Mouse (Mus musculus) neural tube, embryonic 11.5 days (tissue): ENCODE data around the gene Hist1h2ag. TPM values are rescaled to one million over a fixed set of nuclear protein-coding genes. Genes with fewer than 3 reads are reported as not detected.

Experiments used
- ATAC-seq: fragments of 200-750 bp; cut with Nextera tagmentation; 2 replicates; pipeline ENCODE4 v1.8.0; 2017; ENCODE audit warnings: moderate number of reproducible peaks, mild to moderate bottlenecking, moderate TSS enrichment, moderate library complexity; ENCODE audit not compliant: insufficient read depth, low FRiP score, low TSS enrichment
- DNase-seq: peaks from one replicate; pipeline ENCODE4 v3.0.0-alpha.2; 2015; ENCODE audit warnings: low spot score
- H3K27ac ChIP-seq: fragments of 300-500 bp; sonication (generic); 2 replicates; pipeline ENCODE4 v1.5.1; 2014; ENCODE audit warnings: low read depth, mild to moderate bottlenecking, low read length
- H3K27me3 ChIP-seq: fragments of 300-500 bp; sonication (generic); 2 replicates; pipeline ENCODE4 v1.6.1; 2014; ENCODE audit warnings: mild to moderate bottlenecking, low read length, mixed read lengths; ENCODE audit not compliant: control insufficient read depth, insufficient read depth
- H3K36me3 ChIP-seq: fragments of 300-500 bp; sonication (generic); 2 replicates; pipeline ENCODE4 v1.6.1; 2014; ENCODE audit warnings: mild to moderate bottlenecking, low read length, moderate library complexity, mixed read lengths; ENCODE audit not compliant: control insufficient read depth, insufficient read depth
- H3K4me1 ChIP-seq: fragments of 300-500 bp; sonication (generic); 2 replicates; pipeline ENCODE4 v1.6.1; 2014; ENCODE audit warnings: low read length, mixed read lengths; ENCODE audit not compliant: control insufficient read depth, insufficient read depth
- H3K4me2 ChIP-seq: fragments of 300-500 bp; sonication (generic); 2 replicates; pipeline ENCODE4 v1.6.1; 2014; ENCODE audit warnings: low read depth, mild to moderate bottlenecking, moderate library complexity
- H3K4me3 ChIP-seq: fragments of 300-500 bp; sonication (generic); 2 replicates; pipeline ENCODE4 v1.5.1; 2014; ENCODE audit warnings: low read depth, low read length
- H3K9ac ChIP-seq: fragments of 300-500 bp; sonication (generic); 2 replicates; pipeline ENCODE4 v1.6.1; 2014; ENCODE audit warnings: mild to moderate bottlenecking, low read length
- H3K9me3 ChIP-seq: fragments of 300-500 bp; sonication (generic); 2 replicates; pipeline ENCODE4 v1.6.1; 2016; ENCODE audit warnings: low read length; ENCODE audit not compliant: control insufficient read depth
- WGBS: fragments of 180-500 bp; shearing (Covaris S2); extraction: QIAGEN DNeasy Blood & Tissue Kit; methylation state at CpG from one replicate; pipeline ENCODE4 v1.1.7; 2014; 5-methylcytosine and 5-hydroxymethylcytosine counted together
- microRNA-seq: library from miRNA; unstranded; fragments of <30 nt; microRNA quantifications from one replicate; pipeline ENCODE4, GENCODE M21; 2016
- polyA plus RNA-seq: library from polyadenylated mRNA; unstranded; fragments of >200 nt; fragmentation: Nextera tagmentation; extraction: Ambion mirVana; gene quantifications from 2 replicates; pipeline ENCODE4 v1.2.1, GENCODE M21; 2014

Gene Hist1h2ag
- polyA plus RNA-seq, 1 experiment from 2014 or later: 51.6 TPM

DNA sequence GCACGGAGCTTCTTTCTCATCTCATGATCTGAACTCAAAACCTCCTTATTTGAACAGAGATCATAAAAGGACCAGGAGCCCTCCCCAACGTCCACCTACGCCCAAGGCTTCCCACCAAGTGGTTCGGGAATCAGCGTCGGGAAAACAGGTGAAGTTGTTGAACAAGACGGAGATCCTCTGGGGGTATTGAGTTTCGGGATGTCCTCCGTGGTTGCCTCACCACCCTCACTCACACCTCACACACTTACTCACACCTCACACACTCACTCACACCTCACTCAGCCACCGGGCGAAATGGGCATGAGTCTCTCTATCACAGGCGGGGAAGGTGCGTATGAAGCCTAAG is 45.9 kb downstream of the Hist1h2ag start:
- H3K27ac ChIP-seq: no peak overlapping the region
- peak overlapping the region; percentile 27 for H3K4me3 ChIP-seq
- H3K27me3 ChIP-seq: peaks cover 66% of the 10 kb centered on the region
- H3K9me3 ChIP-seq: no peaks in the 10 kb centered on the region
- DNase-seq (no peak), ATAC-seq (no peak)
- WGBS: under 1% methylated on average over 13 of the region's 13 CpGs
- 0 out of 2 replicates have a peak, but pooled peaks cover 7% of the 10 kb centered on the region for H3K4me1 ChIP-seq
- H3K9ac ChIP-seq: no peak overlapping the region
- no peaks in the 10 kb centered on the region for H3K36me3 ChIP-seq
- peak overlapping the region; percentile 49 for H3K4me2 ChIP-seq

- ATAC-seq: no peak; the same call in 1 of the 2 replicates
These were observed 46.5 kb downstream of the Hist1h2ag start for GRCm38 (mm10) chr13:21996101-21996839.

DNA sequence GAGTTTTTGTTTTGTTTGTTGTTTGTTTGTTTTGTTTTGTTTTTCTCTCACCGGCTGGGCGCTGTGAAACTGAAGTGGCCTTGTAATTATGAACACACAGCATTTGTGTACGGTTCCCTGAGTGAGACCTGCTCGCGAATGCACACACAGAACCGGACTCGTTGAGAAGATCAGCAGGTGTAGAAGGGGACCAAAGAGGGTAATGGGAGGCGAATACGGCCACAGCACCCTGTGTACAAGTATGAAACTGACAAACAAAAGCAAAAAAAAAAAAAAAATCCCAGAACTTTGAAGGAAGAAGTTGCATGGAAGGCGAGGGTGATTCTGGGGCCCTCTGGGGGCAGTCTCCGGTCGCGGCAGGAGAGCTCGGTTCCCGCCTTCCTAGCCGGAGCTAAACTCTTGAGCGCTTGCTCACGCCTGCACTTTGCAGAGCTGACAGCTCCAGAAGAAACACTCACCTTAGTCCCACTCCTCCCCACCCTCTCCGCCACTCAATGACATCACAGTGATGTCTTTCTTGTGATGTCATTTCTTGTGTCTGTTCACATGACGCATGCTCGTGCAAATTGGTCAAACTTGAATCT is 47.3 kb downstream of the Hist1h2ag start:
- no peak overlapping the region for H3K9ac ChIP-seq
- ATAC-seq (0 out of 2 replicates have a peak, but pooled peaks have one; percentile 20), DNase-seq (peak; percentile 64)
- H3K36me3 ChIP-seq: no peaks in the 10 kb centered on the region
- H3K9me3 ChIP-seq: no peaks in the 10 kb centered on the region
- WGBS: 0% methylated on average over 20 of the region's 21 CpGs
- H3K4me2 ChIP-seq: peak overlapping the region; percentile 57
- H3K4me3 ChIP-seq: peak overlapping the region; percentile 36
- 0 out of 2 replicates have a peak, but pooled peaks cover 7% of the 10 kb centered on the region for H3K4me1 ChIP-seq
- no peak overlapping the region for H3K27ac ChIP-seq
- H3K27me3 ChIP-seq: peaks cover 53% of the 10 kb centered on the region

More at GRCm38 (mm10) chr13:21996101-21996839, 46.5 kb downstream of the Hist1h2ag start:
- DNase-seq: peak; percentile 66
- Histone ChIP-seq H3K36me3 (no peaks in the 10 kb centered on the region), H3K4me2 (peak overlapping the region; percentile 57), H3K27ac (no peak overlapping the region), H3K4me1 (0 out of 2 replicates have a peak, but pooled peaks cover 7% of the 10 kb centered on the region), H3K4me3 (peak overlapping the region; percentile 36), H3K27me3 (peaks cover 61% of the 10 kb centered on the region), H3K9ac (no peak overlapping the region), H3K9me3 (no peaks in the 10 kb centered on the region)
- 2% methylated on average over 12 of the region's 12 CpGs for WGBS

- Histone ChIP-seq H3K27me3 (peaks cover 48% of the 10 kb centered on the region), H3K9me3 (no peaks in the 10 kb centered on the region), H3K4me2 (peak overlapping the region; percentile 57), H3K4me1 (0 out of 2 replicates have a peak, but pooled peaks cover 7% of the 10 kb centered on the region), H3K4me3 (peak overlapping the region; percentile 36), H3K36me3 (no peaks in the 10 kb centered on the region), H3K27ac (no peak overlapping the region), H3K9ac (no peak overlapping the region)
- WGBS: 6% methylated on average over 8 of the region's 8 CpGs
- ATAC-seq: no peak
- DNase-seq: no peak
These were observed 47.8 kb downstream of the Hist1h2ag start for GRCm38 (mm10) chr13:21994896-21995295.

DNA sequence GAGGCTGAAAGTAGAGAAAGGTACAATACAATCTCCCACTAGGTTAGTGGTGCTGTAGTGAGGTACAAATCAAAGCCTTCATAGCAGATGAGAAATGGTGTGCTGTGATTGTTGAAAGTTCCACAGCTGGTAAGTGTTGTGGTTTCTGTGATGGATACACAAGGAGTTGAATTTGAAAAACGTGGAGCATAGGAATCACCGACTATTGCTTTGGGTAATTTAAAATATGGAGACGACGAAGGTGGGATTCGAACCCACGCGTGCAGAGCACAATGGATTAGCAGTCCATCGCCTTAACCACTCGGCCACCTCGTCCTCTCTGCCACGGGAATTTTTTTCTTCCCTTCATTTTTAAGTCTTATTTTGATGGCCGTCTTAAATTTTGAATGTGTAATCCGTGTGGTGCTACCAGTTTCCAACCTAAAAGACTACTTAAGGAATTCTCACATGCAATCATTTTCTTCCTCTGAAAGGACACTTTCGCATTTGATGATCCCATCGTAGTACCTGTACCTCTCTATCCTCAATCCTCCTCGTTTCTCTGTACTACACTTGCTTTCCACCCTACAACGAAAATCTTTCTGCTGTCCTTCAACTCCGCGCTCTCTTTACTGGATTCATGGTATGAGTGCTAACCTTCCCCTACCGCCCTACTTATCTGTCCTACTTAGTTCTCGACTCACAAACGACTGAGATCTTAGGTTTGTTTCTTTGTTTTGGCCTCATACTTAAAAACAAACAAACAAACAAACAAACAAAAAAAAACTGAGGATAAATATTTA is 48.6 kb downstream of the Hist1h2ag start:
- Histone ChIP-seq H3K27ac (no peak overlapping the region), H3K27me3 (peaks cover 40% of the 10 kb centered on the region), H3K9ac (no peak overlapping the region), H3K4me2 (peak overlapping the region; percentile 8), H3K4me1 (0 out of 2 replicates have a peak, but pooled peaks cover 7% of the 10 kb centered on the region), H3K9me3 (no peaks in the 10 kb centered on the region), H3K36me3 (no peaks in the 10 kb centered on the region), H3K4me3 (no peak overlapping the region)
- DNase-seq (peak; percentile 60), ATAC-seq (no peak)
- under 1% methylated on average over 22 of the region's 22 CpGs for WGBS

DNA sequence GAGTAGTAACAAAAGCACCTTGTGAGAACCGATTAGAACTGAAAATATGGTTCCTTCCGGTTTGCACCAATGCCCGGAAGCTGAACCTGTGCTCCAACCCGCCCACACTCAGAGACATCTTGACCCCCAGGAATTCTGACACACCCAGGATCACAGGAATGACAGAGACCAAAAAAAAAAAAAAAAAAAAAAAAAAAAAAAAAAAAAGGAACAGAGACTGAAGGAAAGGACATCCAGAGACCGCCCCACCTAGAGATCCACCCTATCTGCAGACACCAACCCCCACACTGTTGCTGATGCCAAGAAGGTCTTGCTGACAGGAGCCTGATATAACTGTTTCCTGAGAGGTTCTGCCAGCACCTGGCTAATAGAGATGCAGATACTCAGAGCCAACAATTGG is 50.2 kb downstream of the Hist1h2ag start:
- H3K9ac ChIP-seq: no peak overlapping the region
- no peaks in the 10 kb centered on the region for H3K9me3 ChIP-seq
- H3K27me3 ChIP-seq: peaks cover 24% of the 10 kb centered on the region
- ATAC-seq (no peak), DNase-seq (no peak)
- H3K36me3 ChIP-seq: no peaks in the 10 kb centered on the region
- no peak overlapping the region for H3K4me2 ChIP-seq
- 80% methylated on average over 5 of the region's 5 CpGs for WGBS
- H3K27ac ChIP-seq: no peak overlapping the region
- H3K4me3 ChIP-seq: no peak overlapping the region
- 0 out of 2 replicates have a peak, but pooled peaks cover 7% of the 10 kb centered on the region for H3K4me1 ChIP-seq

Small RNA genes lying within 50 kb of the gene (microRNA-seq; reads per million reads assigned to microRNA genes)
- gene Gm26300 (not detected), gene Gm44390 (not detected), gene Gm44486 (not detected)

Other genes starting within 250 kb of the Hist1h2ag start
- gene Hist1h2bq, start 232.7 kb downstream of the Hist1h2ag start, polyA plus RNA-seq: 20.3 and 20.8 TPM in 2 replicates
- not detected in 2 replicates for gene Hist1h2ao, start 232.5 kb downstream of the Hist1h2ag start, polyA plus RNA-seq
- not detected in 2 replicates for gene Hist1h4m, start 231.2 kb downstream of the Hist1h2ag start, polyA plus RNA-seq
- gene Hist1h4n, start 210.7 kb downstream of the Hist1h2ag start, polyA plus RNA-seq: 10.5 and 15.6 TPM in 2 replicates
- 4,141 and 4,626 TPM in 2 replicates for gene Hist1h2ap, start 209.4 kb downstream of the Hist1h2ag start, polyA plus RNA-seq
- gene Hist1h2br, start 209.2 kb downstream of the Hist1h2ag start, polyA plus RNA-seq: 20.0 TPM in 2 replicates
- gene Zfp184, start 97.8 kb downstream of the Hist1h2ag start, polyA plus RNA-seq: 22.1 and 25.9 TPM in 2 replicates
- 0.16 and 0.19 TPM in 2 replicates for gene Pom121l2, start 61.8 kb downstream of the Hist1h2ag start, polyA plus RNA-seq
- 0.21 and 0.27 TPM in 2 replicates for gene Prss16, start 33.2 kb downstream of the Hist1h2ag start, polyA plus RNA-seq
- 6.6 and 16.2 TPM in 2 replicates for gene Hist1h2ah, start 7.4 kb downstream of the Hist1h2ag start, polyA plus RNA-seq
- gene Hist1h2bk, start 7.1 kb downstream of the Hist1h2ag start, polyA plus RNA-seq: 6.2 and 10.8 TPM in 2 replicates
- gene Hist1h4i, start 1.6 kb downstream of the Hist1h2ag start, polyA plus RNA-seq: 25.5 and 29.2 TPM in 2 replicates
- gene Hist1h2bj, start 270 bp upstream of the Hist1h2ag start, polyA plus RNA-seq: 12.4 and 13.1 TPM in 2 replicates
- gene Vmn1r188, start 41.5 kb upstream of the Hist1h2ag start, polyA plus RNA-seq: not detected in 2 replicates
- gene Vmn1r189, start 62.9 kb upstream of the Hist1h2ag start, polyA plus RNA-seq: not detected in 2 replicates
- gene Vmn1r191, start 141.0 kb upstream of the Hist1h2ag start, polyA plus RNA-seq: not detected in 2 replicates
- not detected in 2 replicates for gene Vmn1r192, start 148.2 kb upstream of the Hist1h2ag start, polyA plus RNA-seq
- not detected in 2 replicates for gene Vmn1r193, start 180.2 kb upstream of the Hist1h2ag start, polyA plus RNA-seq
- not detected in 2 replicates for gene Vmn1r194, start 201.3 kb upstream of the Hist1h2ag start, polyA plus RNA-seq
- not detected in 2 replicates for gene Vmn1r195, start 227.6 kb upstream of the Hist1h2ag start, polyA plus RNA-seq
- gene Vmn1r196, start 247.0 kb upstream of the Hist1h2ag start, polyA plus RNA-seq: not detected in 2 replicates